Mouse (Mus musculus) intestine, embryonic 14.5 days (tissue): ENCODE measurements around the gene Max. TPM values are rescaled to one million over a fixed set of nuclear protein-coding genes. Genes with fewer than 3 reads are reported as not detected.

Experiments used
- ATAC-seq: fragments of 200-750 bp; cut with Nextera tagmentation; replicated peaks from 2 replicates; pipeline ENCODE4 v1.8.0; 2017; ENCODE audit warnings: low read depth, moderate number of reproducible peaks, moderate TSS enrichment, moderate library complexity; ENCODE audit not compliant: low FRiP score, low TSS enrichment
- DNase-seq: peaks from one replicate; pipeline ENCODE4 v3.0.0-alpha.2; 2018; ENCODE audit warnings: low spot score
- H3K27ac ChIP-seq: fragments of 300-500 bp; sonication (generic); 2 replicates; pipeline ENCODE4 v1.5.1; 2014; ENCODE audit warnings: low read depth, mild to moderate bottlenecking, control low read depth
- H3K27me3 ChIP-seq: fragments of 300-500 bp; sonication (generic); replicated peaks from 2 replicates; pipeline ENCODE4 v1.6.1; 2014; ENCODE audit warnings: low read length, control low read depth; ENCODE audit not compliant: control insufficient read depth, insufficient read depth
- H3K36me3 ChIP-seq: fragments of 300-500 bp; sonication (generic); 2 replicates; pipeline ENCODE4 v1.6.1; 2014; ENCODE audit warnings: low read length, control low read depth; ENCODE audit not compliant: control insufficient read depth, insufficient read depth
- H3K4me1 ChIP-seq: fragments of 300-500 bp; sonication (generic); replicated peaks from 2 replicates; pipeline ENCODE4 v1.6.1; 2014; ENCODE audit warnings: low read length, control low read depth, mixed read lengths; ENCODE audit not compliant: control insufficient read depth, insufficient read depth
- H3K4me2 ChIP-seq: fragments of 300-500 bp; sonication (generic); 2 replicates; pipeline ENCODE4 v1.6.1; 2014; ENCODE audit warnings: low read length
- H3K4me3 ChIP-seq: fragments of 300-500 bp; sonication (generic); 2 replicates; pipeline ENCODE4 v1.5.1; 2014; ENCODE audit warnings: low read depth, low read length, control low read depth, mixed read lengths
- H3K9ac ChIP-seq: fragments of 300-500 bp; sonication (generic); 2 replicates; pipeline ENCODE4 v1.6.1; 2014; ENCODE audit warnings: mild to moderate bottlenecking, low read length
- H3K9me3 ChIP-seq: fragments of 300-500 bp; sonication (generic); 2 replicates; pipeline ENCODE4 v1.6.1; 2016; ENCODE audit warnings: low read length, control low read depth; ENCODE audit not compliant: control insufficient read depth
- WGBS: fragments of 180-500 bp; shearing (Covaris S2); extraction: QIAGEN DNeasy Blood & Tissue Kit; methylation state at CpG from one replicate; pipeline ENCODE4 v1.1.7; 2014; 5-methylcytosine and 5-hydroxymethylcytosine counted together
- polyA plus RNA-seq: library from polyadenylated mRNA; unstranded; fragments of >200 nt; fragmentation: Nextera tagmentation; extraction: Ambion mirVana; gene quantifications from 2 replicates; pipeline ENCODE4 v1.2.1, GENCODE M21; 2014

Gene Max
- polyA plus RNA-seq, 1 experiment from 2014 or later, result 27.5 TPM

GRCm38 (mm10) chr12:76892910-76893695, 68.9 kb downstream of the Max start:
- H3K4me2 ChIP-seq, result no peak overlapping the region
- WGBS, result 92% methylated on average over 16 of the region's 16 CpGs
- no peaks in the 10 kb centered on the region for H3K9me3 ChIP-seq
- ATAC-seq (no peak), DNase-seq (no peak)
- no peak overlapping the region for H3K27ac ChIP-seq
- H3K27me3 ChIP-seq, result no peaks in the 10 kb centered on the region
- no peaks in the 10 kb centered on the region for H3K4me1 ChIP-seq
- peaks cover 20% of the 10 kb centered on the region; the same call in 1 of the 2 replicates for H3K36me3 ChIP-seq
- no peak overlapping the region for H3K4me3 ChIP-seq
- no peak overlapping the region for H3K9ac ChIP-seq

- ATAC-seq, result no peak
- DNase-seq, result no peak
- no peaks in the 10 kb centered on the region for H3K27me3 ChIP-seq
- H3K4me1 ChIP-seq, result no peaks in the 10 kb centered on the region
- no peaks in the 10 kb centered on the region for H3K9me3 ChIP-seq
- no peak overlapping the region for H3K4me2 ChIP-seq
- peaks cover 23% of the 10 kb centered on the region; the same call in 1 of the 2 replicates for H3K36me3 ChIP-seq
- WGBS, result 83% methylated on average over 3 of the region's 3 CpGs
- H3K4me3 ChIP-seq, result no peak overlapping the region
- H3K9ac ChIP-seq, result no peak overlapping the region
- H3K27ac ChIP-seq, result no peak overlapping the region
Observed at GRCm38 (mm10) chr12:76891160-76891559, 70.8 kb downstream of the Max start.

- H3K27ac ChIP-seq, result no peak overlapping the region
- no peak overlapping the region for H3K4me2 ChIP-seq
- WGBS, result 91% methylated on average over 11 of the region's 11 CpGs
- DNase-seq, result no peak
- H3K4me1 ChIP-seq, result no peaks in the 10 kb centered on the region
- ATAC-seq, result no peak
- H3K9ac ChIP-seq, result no peak overlapping the region
- H3K27me3 ChIP-seq, result no peaks in the 10 kb centered on the region
- peaks cover 23% of the 10 kb centered on the region; the same call in 1 of the 2 replicates for H3K36me3 ChIP-seq
- H3K9me3 ChIP-seq, result no peaks in the 10 kb centered on the region
- H3K4me3 ChIP-seq, result no peak overlapping the region
Observed at GRCm38 (mm10) chr12:76889404-76890184, 72.4 kb downstream of the Max start.

- no peak for ATAC-seq
- H3K27me3 ChIP-seq, result no peaks in the 10 kb centered on the region
- H3K4me2 ChIP-seq, result no peak overlapping the region
- no peak overlapping the region for H3K4me3 ChIP-seq
- WGBS, result 96% methylated on average over 12 of the region's 12 CpGs
- no peak for DNase-seq
- H3K36me3 ChIP-seq, result peaks cover 23% of the 10 kb centered on the region; the same call in 1 of the 2 replicates
- no peak overlapping the region for H3K27ac ChIP-seq
- 0 out of 2 replicates have a peak, but pooled peaks cover 3% of the 10 kb centered on the region for H3K4me1 ChIP-seq
- no peaks in the 10 kb centered on the region for H3K9me3 ChIP-seq
- H3K9ac ChIP-seq, result no peak overlapping the region
Observed at GRCm38 (mm10) chr12:76887941-76888340, 74.1 kb downstream of the Max start.

Other genes with a start within 250 kb of the Max start
- 143 and 146 TPM in 2 replicates for gene Churc1, start 196.7 kb downstream of the Max start, polyA plus RNA-seq
- 39.3 and 44.6 TPM in 2 replicates for gene Fntb, start 196.6 kb downstream of the Max start, polyA plus RNA-seq
- gene Gpx2, start 166.6 kb downstream of the Max start, polyA plus RNA-seq, result 85.8 and 98.3 TPM in 2 replicates
- gene Rab15, start 139.3 kb downstream of the Max start, polyA plus RNA-seq, result 22.3 and 23.3 TPM in 2 replicates